Mouse (Mus musculus) midbrain, embryonic 16.5 days (tissue): Measurements from ENCODE around the gene Magi1. TPM values are rescaled to one million over a fixed set of nuclear protein-coding genes. Genes with fewer than 3 reads are reported as not detected.

Experiments
- ATAC-seq: fragments of 200-750 bp; cut with Nextera tagmentation; 2 replicates; pipeline ENCODE4 v1.8.0; 2017; ENCODE audit warnings: moderate TSS enrichment
- H3K27ac ChIP-seq: fragments of 300-500 bp; sonication (generic); 2 replicates; pipeline ENCODE4 v1.5.1; 2014; ENCODE audit warnings: mild to moderate bottlenecking, low read length, mixed read lengths
- H3K27me3 ChIP-seq: fragments of 300-500 bp; sonication (generic); 2 replicates; pipeline ENCODE4 v1.6.1; 2014; ENCODE audit warnings: low read depth, low read length, mixed read lengths; ENCODE audit not compliant: control insufficient read depth, insufficient read depth
- H3K36me3 ChIP-seq: fragments of 300-500 bp; sonication (generic); 2 replicates; pipeline ENCODE4 v1.6.1; 2014; ENCODE audit warnings: mild to moderate bottlenecking, low read length, moderate library complexity, mixed read lengths; ENCODE audit not compliant: control insufficient read depth, insufficient read depth
- H3K4me1 ChIP-seq: fragments of 300-500 bp; sonication (generic); 2 replicates; pipeline ENCODE4 v1.6.1; 2014; ENCODE audit warnings: mild to moderate bottlenecking, low read length, mixed read lengths; ENCODE audit not compliant: control insufficient read depth, insufficient read depth
- H3K4me2 ChIP-seq: fragments of 300-500 bp; sonication (generic); 2 replicates; pipeline ENCODE4 v1.6.1; 2014; ENCODE audit warnings: mild to moderate bottlenecking, low read length, mixed read lengths
- H3K4me3 ChIP-seq: fragments of 300-500 bp; sonication (generic); 2 replicates; pipeline ENCODE4 v1.5.1; 2014; ENCODE audit warnings: low read depth, mild to moderate bottlenecking, low read length, moderate library complexity, mixed read lengths
- H3K9ac ChIP-seq: fragments of 300-500 bp; sonication (generic); 2 replicates; pipeline ENCODE4 v1.6.1; 2014; ENCODE audit warnings: low read depth, low read length, mixed read lengths
- H3K9me3 ChIP-seq: fragments of 300-500 bp; sonication (generic); replicated peaks from 2 replicates; pipeline ENCODE4 v1.6.1; 2014; ENCODE audit warnings: mild to moderate bottlenecking, low read length, mixed read lengths; ENCODE audit not compliant: control insufficient read depth, poor library complexity, severe bottlenecking
- WGBS: fragments of 180-500 bp; shearing (Covaris S2); extraction: QIAGEN DNeasy Blood & Tissue Kit; methylation state at CpG from one replicate; pipeline ENCODE4 v1.1.7; 2014; 5-methylcytosine and 5-hydroxymethylcytosine counted together
- polyA plus RNA-seq: library from polyadenylated mRNA; unstranded; fragments of >200 nt; fragmentation: Nextera tagmentation; extraction: Ambion mirVana; gene quantifications from 2 replicates; pipeline ENCODE4 v1.2.1, GENCODE M21; 2015

Gene Magi1
- polyA plus RNA-seq, 1 experiment from 2014 or later = 34.6 TPM

DNA sequence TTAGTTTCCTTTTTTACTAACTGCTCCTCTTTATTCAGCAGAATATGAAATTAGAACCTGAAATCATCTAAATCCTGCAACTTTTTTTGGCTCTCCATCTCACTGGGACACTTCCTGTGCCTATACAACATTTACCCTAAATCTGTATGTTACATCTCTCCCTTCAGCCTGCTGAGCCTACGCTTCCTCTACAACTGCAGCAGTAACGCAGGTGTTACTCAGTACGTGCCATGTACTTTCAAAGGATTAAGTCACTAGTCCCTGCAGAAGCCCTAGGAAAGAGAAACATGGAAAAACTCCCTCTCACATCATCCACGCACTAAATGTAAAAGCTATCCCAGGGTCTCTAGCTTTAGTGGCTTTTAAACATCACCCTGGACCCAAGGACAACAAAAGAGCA is 220.2 kb downstream of the Magi1 start:
- no peaks in the 10 kb centered on the region for H3K4me1 ChIP-seq
- no peak overlapping the region for H3K27ac ChIP-seq
- H3K36me3 ChIP-seq = no peaks in the 10 kb centered on the region
- no peak overlapping the region for H3K4me3 ChIP-seq
- no peak overlapping the region for H3K9ac ChIP-seq
- H3K27me3 ChIP-seq = no peaks in the 10 kb centered on the region
- ATAC-seq = no peak
- 91% methylated on average over 4 of the region's 4 CpGs for WGBS
- H3K4me2 ChIP-seq = no peak overlapping the region
- no peaks in the 10 kb centered on the region for H3K9me3 ChIP-seq

DNA sequence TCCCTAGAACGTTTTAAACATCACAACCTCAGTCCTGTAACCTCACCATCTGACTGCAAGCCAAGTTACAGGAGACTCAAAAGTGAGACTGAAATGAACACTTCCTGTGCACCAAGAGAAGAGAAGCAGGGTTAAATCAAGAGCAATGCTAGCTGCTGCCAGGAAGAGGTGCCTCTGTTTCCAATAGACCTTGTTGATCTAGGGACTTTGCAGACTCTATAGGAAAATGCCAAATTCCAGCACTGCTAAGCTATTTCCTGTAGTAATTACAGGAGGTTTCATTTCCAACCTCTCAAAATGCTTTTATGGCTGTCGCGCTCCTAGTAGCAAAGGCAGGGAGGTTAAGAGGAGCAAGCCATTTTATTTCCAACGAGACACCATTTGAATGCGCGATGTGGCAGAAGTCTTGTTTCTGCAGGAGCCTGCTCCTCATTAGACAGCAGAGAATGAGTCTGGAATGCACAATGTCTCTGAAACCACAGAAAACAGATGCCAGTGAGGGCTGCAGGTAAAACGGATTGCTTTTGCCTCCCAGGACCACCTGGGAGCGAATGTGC is 222.2 kb downstream of the Magi1 start:
- Histone ChIP-seq H3K36me3 (no peaks in the 10 kb centered on the region), H3K27me3 (no peaks in the 10 kb centered on the region), H3K9ac (no peak overlapping the region), H3K4me2 (no peak overlapping the region), H3K9me3 (no peaks in the 10 kb centered on the region), H3K27ac (no peak overlapping the region), H3K4me3 (no peak overlapping the region), H3K4me1 (no peaks in the 10 kb centered on the region)
- WGBS = 58% methylated on average over 8 of the region's 8 CpGs
- ATAC-seq = no peak

DNA sequence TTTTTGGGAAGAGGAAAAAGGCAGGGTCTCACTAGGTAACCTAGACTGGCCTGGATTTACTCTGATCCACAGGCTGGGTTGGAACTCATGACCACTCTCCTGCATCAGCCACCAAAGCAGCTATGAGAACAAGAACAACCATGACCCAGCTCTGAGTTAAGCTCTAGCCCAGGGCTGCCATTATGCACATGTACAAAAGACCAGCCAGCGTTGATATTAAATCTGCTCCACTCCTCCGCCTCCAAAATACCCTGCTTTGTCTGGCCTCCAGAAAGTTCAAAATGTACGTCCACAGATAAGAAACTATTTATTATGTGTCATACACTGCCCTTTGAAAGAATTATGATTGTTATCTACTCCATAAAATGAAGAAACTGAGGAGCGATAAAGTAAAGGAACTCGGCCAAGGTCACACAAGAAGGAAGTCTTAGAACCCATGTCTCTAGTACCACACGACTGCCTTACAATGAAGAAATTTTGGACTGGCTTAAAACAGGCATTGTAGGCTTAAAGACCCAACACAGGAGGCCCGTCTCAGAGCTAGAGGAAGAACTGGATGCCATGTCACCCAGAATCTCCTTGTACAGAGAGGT is 223.0 kb downstream of the Magi1 start:
- H3K9me3 ChIP-seq = no peaks in the 10 kb centered on the region
- WGBS = 92% methylated on average over 7 of the region's 7 CpGs
- H3K27me3 ChIP-seq = no peaks in the 10 kb centered on the region
- H3K4me1 ChIP-seq = no peaks in the 10 kb centered on the region
- no peak overlapping the region for H3K4me2 ChIP-seq
- H3K36me3 ChIP-seq = no peaks in the 10 kb centered on the region
- no peak overlapping the region for H3K9ac ChIP-seq
- no peak overlapping the region for H3K27ac ChIP-seq
- H3K4me3 ChIP-seq = no peak overlapping the region
- ATAC-seq = no peak

DNA sequence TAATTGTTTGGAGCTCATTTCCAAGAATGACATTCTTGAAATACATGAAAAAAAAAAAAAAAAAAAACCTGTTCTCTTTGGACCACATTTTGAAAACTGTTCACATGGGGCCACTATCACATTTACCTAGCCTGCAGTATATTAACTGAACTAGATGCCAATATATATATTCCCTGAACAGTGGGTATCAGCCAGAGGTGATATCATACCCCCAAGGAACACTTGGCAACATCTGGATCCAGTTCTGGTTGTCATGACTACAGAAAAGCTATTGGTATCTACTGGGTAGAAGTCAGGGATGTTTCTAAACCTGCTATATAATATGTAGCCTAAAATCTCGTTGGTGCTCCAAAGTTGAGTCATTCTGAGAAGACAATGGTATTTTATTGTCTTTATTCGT is 224.6 kb downstream of the Magi1 start:
- 90% methylated on average over 2 of the region's 2 CpGs for WGBS
- Histone ChIP-seq H3K4me3 (no peak overlapping the region), H3K27ac (no peak overlapping the region), H3K9me3 (no peaks in the 10 kb centered on the region), H3K27me3 (no peaks in the 10 kb centered on the region), H3K36me3 (no peaks in the 10 kb centered on the region), H3K9ac (no peak overlapping the region), H3K4me1 (no peaks in the 10 kb centered on the region), H3K4me2 (no peak overlapping the region)
- ATAC-seq = no peak

DNA sequence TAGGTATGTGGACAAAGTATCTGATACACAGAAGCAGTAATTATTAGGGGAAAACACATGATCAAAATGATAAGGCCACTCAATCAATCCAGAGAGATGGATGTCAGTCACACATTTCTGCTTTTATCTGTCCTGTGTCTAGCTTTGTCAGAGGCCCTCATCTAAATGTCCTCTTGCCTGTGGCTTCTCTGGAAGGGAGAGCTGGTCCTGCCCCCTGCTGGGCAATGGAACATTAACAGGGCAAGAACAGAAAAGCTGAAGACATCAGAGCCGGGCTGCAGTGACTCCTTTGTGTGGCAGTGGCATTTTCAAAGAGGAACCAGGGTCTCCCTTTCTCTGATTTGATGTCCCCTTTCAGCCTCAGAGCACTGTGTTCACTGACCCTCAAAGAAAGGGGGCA is 229.8 kb downstream of the Magi1 start:
- Histone ChIP-seq H3K9me3 (no peaks in the 10 kb centered on the region), H3K36me3 (no peaks in the 10 kb centered on the region), H3K27me3 (no peaks in the 10 kb centered on the region), H3K9ac (no peak overlapping the region), H3K4me3 (no peak overlapping the region), H3K27ac (no peak overlapping the region), H3K4me2 (no peak overlapping the region), H3K4me1 (no peaks in the 10 kb centered on the region)
- WGBS = 11% methylated on average over 1 of the region's 1 CpGs
- no peak for ATAC-seq

DNA sequence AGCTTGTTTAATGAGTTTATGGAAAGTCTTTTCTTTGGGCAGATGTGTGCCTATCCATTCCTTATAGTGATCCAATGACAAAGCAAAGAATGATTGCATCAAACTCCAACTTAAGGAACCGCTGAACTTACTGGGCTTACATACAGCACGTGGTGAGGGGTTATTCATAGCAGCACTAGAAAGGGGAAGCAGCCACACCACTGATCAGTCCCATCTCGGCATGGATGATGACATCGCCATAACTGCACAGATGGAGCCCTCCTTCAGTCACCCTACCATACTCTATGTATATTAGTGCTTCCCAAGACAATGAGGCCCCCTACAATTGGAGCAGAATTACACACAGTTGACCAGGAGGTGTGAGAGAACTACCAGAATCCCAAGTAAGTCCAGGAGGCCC is 238.5 kb downstream of the Magi1 start:
- Histone ChIP-seq H3K36me3 (no peaks in the 10 kb centered on the region), H3K9ac (no peak overlapping the region), H3K27ac (no peak overlapping the region), H3K4me2 (no peak overlapping the region), H3K9me3 (no peaks in the 10 kb centered on the region), H3K27me3 (no peaks in the 10 kb centered on the region), H3K4me1 (no peaks in the 10 kb centered on the region), H3K4me3 (no peak overlapping the region)
- ATAC-seq = no peak
- WGBS = 89% methylated on average over 4 of the region's 4 CpGs

DNA sequence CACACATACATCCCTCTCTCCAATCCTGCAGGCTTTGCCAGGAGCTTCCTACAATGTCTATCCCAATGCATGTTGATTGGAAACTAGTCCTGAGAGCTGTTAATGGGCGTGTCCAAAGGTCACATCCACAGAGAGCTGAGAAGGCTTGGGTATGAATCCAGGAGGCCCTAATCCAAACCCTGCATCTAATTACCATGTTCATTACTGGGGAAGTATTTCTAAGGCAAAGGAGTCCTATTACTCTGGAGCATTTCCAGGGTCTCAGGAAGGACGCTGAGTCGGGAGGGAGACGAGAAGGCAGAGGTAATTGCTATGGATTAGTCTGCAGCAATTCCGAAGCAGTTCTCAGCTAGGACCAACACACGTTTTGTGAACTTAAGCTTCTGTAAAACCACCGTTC is 240.3 kb downstream of the Magi1 start:
- 48% methylated on average over 7 of the region's 7 CpGs for WGBS
- ATAC-seq = no peak
- no peak overlapping the region for H3K4me2 ChIP-seq
- H3K9me3 ChIP-seq = no peaks in the 10 kb centered on the region
- no peaks in the 10 kb centered on the region for H3K36me3 ChIP-seq
- H3K9ac ChIP-seq = no peak overlapping the region
- H3K4me1 ChIP-seq = no peaks in the 10 kb centered on the region
- no peak overlapping the region for H3K27ac ChIP-seq
- no peaks in the 10 kb centered on the region for H3K27me3 ChIP-seq
- H3K4me3 ChIP-seq = no peak overlapping the region

DNA sequence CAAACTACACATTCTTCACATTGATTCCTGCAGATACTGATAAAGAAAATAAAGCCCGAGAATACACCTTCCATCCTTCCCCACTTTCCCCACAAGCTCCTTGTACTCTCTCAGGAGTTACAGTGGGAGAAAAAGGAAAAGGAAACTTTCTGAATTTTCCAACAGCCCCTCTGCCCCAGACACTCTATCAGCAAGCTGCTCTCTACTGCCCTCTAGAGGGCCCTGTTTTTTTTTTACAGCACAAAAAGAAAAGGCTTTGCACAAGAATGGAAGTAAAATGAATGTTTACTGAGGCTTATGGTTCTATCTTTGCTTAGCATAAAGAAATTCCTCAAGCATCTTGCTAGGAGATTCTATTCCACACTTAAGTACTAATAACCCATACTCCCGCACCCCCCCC is 243.6 kb downstream of the Magi1 start:
- no peaks in the 10 kb centered on the region for H3K4me1 ChIP-seq
- no peak overlapping the region for H3K4me2 ChIP-seq
- ATAC-seq = no peak
- no peak overlapping the region for H3K4me3 ChIP-seq
- H3K36me3 ChIP-seq = no peaks in the 10 kb centered on the region
- no peak overlapping the region for H3K27ac ChIP-seq
- H3K27me3 ChIP-seq = no peaks in the 10 kb centered on the region
- WGBS = 58% methylated on average over 2 of the region's 2 CpGs
- H3K9me3 ChIP-seq = no peaks in the 10 kb centered on the region
- no peak overlapping the region for H3K9ac ChIP-seq

DNA sequence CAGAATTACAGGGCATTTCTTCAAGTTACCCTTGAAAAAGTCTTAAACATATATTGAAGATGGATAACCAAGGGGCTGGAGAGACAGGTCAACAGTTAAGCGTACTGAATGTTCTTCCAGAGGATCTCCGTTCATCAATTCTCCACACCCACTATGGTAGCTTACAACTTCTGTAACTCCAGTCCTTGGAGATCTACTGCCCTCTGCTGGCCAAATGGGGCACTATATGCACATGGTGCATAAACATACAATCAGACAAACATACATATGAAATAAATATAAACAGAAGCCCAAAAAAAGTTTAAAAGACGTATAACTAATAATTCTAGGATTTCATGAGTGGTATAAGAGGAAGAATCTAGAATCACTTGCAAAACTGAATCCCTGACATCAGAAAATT is 244.8 kb downstream of the Magi1 start:
- Histone ChIP-seq H3K4me1 (no peaks in the 10 kb centered on the region), H3K9me3 (no peaks in the 10 kb centered on the region), H3K36me3 (no peaks in the 10 kb centered on the region), H3K27me3 (no peaks in the 10 kb centered on the region), H3K4me3 (no peak overlapping the region), H3K27ac (no peak overlapping the region), H3K4me2 (no peak overlapping the region), H3K9ac (no peak overlapping the region)
- no peak for ATAC-seq
- WGBS = 98% methylated on average over 3 of the region's 3 CpGs
